Mouse (Mus musculus): ENCODE measurements around the gene Racgap1. TPM values are rescaled to one million over a fixed set of nuclear protein-coding genes. Genes with fewer than 3 reads are reported as not detected.

The Racgap1 gene
- total RNA-seq, 2 experiments from 2014 or later = 13.6 TPM

- DNase-seq (ENCODE audit: low spot score in 2 of 2) = peak; percentile 70 to 74
These were observed 13.4 kb upstream of the Racgap1 start for GRCm38 (mm10) chr15:99664600-99665451.

GRCm38 (mm10) chr15:99663964-99664599 lies 12.6 kb upstream of the Racgap1 start:
- peak; percentile 74 to 78 for DNase-seq (ENCODE audit: low spot score in 2 of 2)

- no peak for DNase-seq (ENCODE audit: low spot score in 2 of 2)
These were observed 10.9 kb upstream of the Racgap1 start for GRCm38 (mm10) chr15:99662371-99662770.

- no peak for DNase-seq (ENCODE audit: low spot score in 2 of 2)
These were observed 9.8 kb upstream of the Racgap1 start for GRCm38 (mm10) chr15:99661121-99661830.

GRCm38 (mm10) chr15:99658437-99658836 lies 7.0 kb upstream of the Racgap1 start:
- DNase-seq (ENCODE audit: low spot score in 2 of 2) = no peak

- no peak for DNase-seq (ENCODE audit: low spot score in 2 of 2)
These were observed 4.5 kb upstream of the Racgap1 start for GRCm38 (mm10) chr15:99655956-99656355.

GRCm38 (mm10) chr15:99653876-99654275 lies 2.4 kb upstream of the Racgap1 start:
- no peak for DNase-seq (ENCODE audit: low spot score in 2 of 2)

GRCm38 (mm10) chr15:99653291-99653690 lies 1.8 kb upstream of the Racgap1 start:
- DNase-seq (ENCODE audit: low spot score in 2 of 2) = no peak

GRCm38 (mm10) chr15:99651984-99652872 lies 772 bp upstream of the Racgap1 start:
- DNase-seq (ENCODE audit: low spot score in 2 of 2) = no peak

GRCm38 (mm10) chr15:99650304-99650703 lies 1.2 kb downstream of the Racgap1 start:
- DNase-seq (ENCODE audit: low spot score in 2 of 2) = no peak

- DNase-seq (ENCODE audit: low spot score in 2 of 2) = no peak
These were observed 2.2 kb downstream of the Racgap1 start for GRCm38 (mm10) chr15:99649067-99649761.

- no peak for DNase-seq (ENCODE audit: low spot score in 2 of 2)
These were observed 3.1 kb downstream of the Racgap1 start for GRCm38 (mm10) chr15:99648326-99648725.

- DNase-seq (ENCODE audit: low spot score in 2 of 2) = peak; percentile 39 to 65
These were observed 6.7 kb downstream of the Racgap1 start for GRCm38 (mm10) chr15:99644776-99645175.

- DNase-seq (ENCODE audit: low spot score in 2 of 2) = no peak
These were observed 7.6 kb downstream of the Racgap1 start for GRCm38 (mm10) chr15:99643832-99644231.

- no peak for DNase-seq (ENCODE audit: low spot score in 2 of 2)
These were observed 8.8 kb downstream of the Racgap1 start for GRCm38 (mm10) chr15:99642622-99643021.

- no peak for DNase-seq (ENCODE audit: low spot score in 2 of 2)
These were observed 13.4 kb downstream of the Racgap1 start for GRCm38 (mm10) chr15:99638124-99638485.

- no peak for DNase-seq (ENCODE audit: low spot score in 2 of 2)
These were observed 13.9 kb downstream of the Racgap1 start for GRCm38 (mm10) chr15:99637405-99638123.

GRCm38 (mm10) chr15:99634702-99635101 lies 16.8 kb downstream of the Racgap1 start:
- DNase-seq (ENCODE audit: low spot score in 2 of 2) = no peak

GRCm38 (mm10) chr15:99631618-99632017 lies 19.8 kb downstream of the Racgap1 start:
- no peak for DNase-seq (ENCODE audit: low spot score in 2 of 2)

GRCm38 (mm10) chr15:99622063-99622462 lies 29.4 kb downstream of the Racgap1 start:
- DNase-seq (ENCODE audit: low spot score in 2 of 2) = no peak
